30 mouse cellular contexts compared by ENCODE assay signal in the genomic region with DNA sequence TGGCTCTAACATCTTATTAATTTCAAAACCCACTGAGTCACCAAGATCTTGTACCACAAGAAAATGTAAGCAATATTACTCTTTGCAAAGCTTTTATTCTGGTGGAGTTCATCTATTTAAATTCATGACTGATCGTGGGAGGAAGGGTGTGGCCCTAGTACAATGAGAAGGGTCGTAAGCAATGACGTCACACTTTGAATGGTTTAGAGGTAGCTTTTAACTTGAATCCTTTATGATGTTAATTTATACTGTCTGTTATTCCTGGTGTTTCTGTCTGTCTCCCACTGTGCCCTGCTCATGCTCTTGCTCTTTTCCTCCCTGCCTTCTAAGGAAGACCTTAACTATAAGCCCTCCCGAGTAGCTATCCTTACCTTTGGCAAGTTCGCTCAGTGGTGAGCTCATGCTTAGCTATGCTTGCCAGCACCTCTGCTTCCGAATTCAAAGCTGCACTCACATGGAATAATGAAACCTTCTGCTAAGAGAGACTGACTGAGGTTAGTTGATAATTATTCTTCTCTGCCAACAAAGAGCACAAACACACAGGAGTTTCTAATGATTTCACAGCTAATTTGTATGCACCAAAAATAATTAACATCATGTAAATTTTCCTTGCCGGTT.
DNase-seq lines count a peak whose midpoint lies in the region; ATAC-seq and TF ChIP-seq lines count a peak whose summit lies in the region.
"Had no signal": no experiment of that assay in that cellular context is flagged by ENCODE, and none has a peak within 500 bp of the region (broad histone marks: within the 10 kb centered on the region; RNA-seq: fewer than 3 reads in every experiment).

No protein-coding gene starts in this region.

- no peak overlapping the region for H3K4me3 ChIP-seq in midbrain, embryonic 15.5 days
- H3K4me3 ChIP-seq in midbrain, postnatal 0 days (ENCODE audit: low read depth, low read length) = no peak overlapping the region
- no peak overlapping the region for H3K4me3 ChIP-seq in forebrain, embryonic 12.5 days (replicated peaks)
- H3K4me3 ChIP-seq in forebrain, postnatal 0 days (ENCODE audit: low read depth, low read length) = no peak overlapping the region
- no peak overlapping the region for H3K4me3 ChIP-seq in kidney, embryonic 14.5 days (ENCODE audit: low read length)
- H3K4me3 ChIP-seq: heart, embryonic 10.5 days; heart, embryonic 15.5 days; kidney, embryonic 15.5 days; limb, embryonic 13.5 days; lung, embryonic 15.5 days; megakaryocyte, embryonic 14.5 days; neural tube, embryonic 13.5 days had no signal

- H3K36me3 ChIP-seq in midbrain, embryonic 15.5 days (replicated peaks) = no peaks in the 10 kb centered on the region
- H3K36me3 ChIP-seq in midbrain, postnatal 0 days (ENCODE audit: insufficient read depth, low read length) = no peaks in the 10 kb centered on the region
- H3K36me3 ChIP-seq in forebrain, embryonic 12.5 days (replicated peaks) = no peaks in the 10 kb centered on the region
- no peaks in the 10 kb centered on the region for H3K36me3 ChIP-seq in forebrain, postnatal 0 days (ENCODE audit: insufficient read depth)
- H3K36me3 ChIP-seq in kidney, embryonic 14.5 days (ENCODE audit: control insufficient read depth, insufficient read depth, low read length) = no peaks in the 10 kb centered on the region
- H3K36me3 ChIP-seq: heart, embryonic 10.5 days; heart, embryonic 15.5 days; kidney, embryonic 15.5 days; limb, embryonic 13.5 days; lung, embryonic 15.5 days; neural tube, embryonic 13.5 days had no signal

- no peak overlapping the region for H3K9ac ChIP-seq in midbrain, embryonic 15.5 days
- no peak overlapping the region for H3K9ac ChIP-seq in midbrain, postnatal 0 days (replicated peaks; ENCODE audit: low read length, poor library complexity, severe bottlenecking)
- H3K9ac ChIP-seq in forebrain, embryonic 12.5 days = no peak overlapping the region
- no peak overlapping the region for H3K9ac ChIP-seq in forebrain, postnatal 0 days
- no peak overlapping the region for H3K9ac ChIP-seq in kidney, embryonic 14.5 days (ENCODE audit: low read depth, low read length)
- H3K9ac ChIP-seq: heart, embryonic 15.5 days; hindbrain, embryonic 14.5 days; kidney, embryonic 15.5 days; limb, embryonic 13.5 days; lung, embryonic 15.5 days; neural tube, embryonic 13.5 days had no signal

- H3K27me3 ChIP-seq in midbrain, embryonic 15.5 days (replicated peaks) = no peaks in the 10 kb centered on the region
- no peaks in the 10 kb centered on the region for H3K27me3 ChIP-seq in midbrain, postnatal 0 days (ENCODE audit: insufficient read depth, low read length)
- 0 out of 2 replicates have a peak, but pooled peaks cover 5% of the 10 kb centered on the region for H3K27me3 ChIP-seq in forebrain, embryonic 12.5 days
- no peaks in the 10 kb centered on the region for H3K27me3 ChIP-seq in forebrain, postnatal 0 days (ENCODE audit: insufficient read depth, low read length)
- no peaks in the 10 kb centered on the region for H3K27me3 ChIP-seq in kidney, embryonic 14.5 days (ENCODE audit: control insufficient read depth, insufficient read depth, low read length)
- H3K27me3 ChIP-seq: heart, embryonic 15.5 days; kidney, embryonic 15.5 days; limb, embryonic 13.5 days; lung, embryonic 15.5 days; megakaryocyte, embryonic 14.5 days; neural tube, embryonic 13.5 days had no signal

- no peak for TF ChIP-seq CTCF in midbrain, postnatal 0 days (IDR thresholded peaks at IDR 0.05)
- TF ChIP-seq CTCF in forebrain, postnatal 0 days (IDR thresholded peaks at IDR 0.05; ENCODE audit: low read depth) = no peak

- H3K4me2 ChIP-seq in midbrain, embryonic 15.5 days = no peak overlapping the region
- H3K4me2 ChIP-seq in midbrain, postnatal 0 days (ENCODE audit: low read depth, low read length, poor library complexity, severe bottlenecking) = no peak overlapping the region
- no peak overlapping the region for H3K4me2 ChIP-seq in forebrain, embryonic 12.5 days
- H3K4me2 ChIP-seq in forebrain, postnatal 0 days (ENCODE audit: low read depth) = no peak overlapping the region
- no peak overlapping the region for H3K4me2 ChIP-seq in kidney, embryonic 14.5 days (replicated peaks; ENCODE audit: low read depth, low read length)
- H3K4me2 ChIP-seq: heart, embryonic 15.5 days; hindbrain, embryonic 14.5 days; kidney, embryonic 15.5 days; limb, embryonic 13.5 days; liver, embryonic 11.5 days; lung, embryonic 15.5 days; neural tube, embryonic 13.5 days had no signal

- intact Hi-C loops in heart, postnatal 25 days (cut with DNase I) = no loop called here

- no peak; the same call in 1 of the 2 replicates for ATAC-seq in midbrain, embryonic 15.5 days (replicated peaks)
- ATAC-seq in midbrain, postnatal 0 days (ENCODE audit: low FRiP score) = no peak
- peak; percentile 46; the same call in 1 of the 2 replicates for ATAC-seq in forebrain, embryonic 12.5 days (ENCODE audit: low FRiP score)
- ATAC-seq in forebrain, postnatal 0 days = peak; percentile 71
- ATAC-seq in kidney, embryonic 14.5 days (ENCODE audit: low FRiP score, low TSS enrichment) = no peak
- ATAC-seq: activated CD4-positive, CD25-positive, alpha-beta regulatory T cell, adult 4 months; inflammation-experienced regulatory T-cells, adult 6 months had no signal

- DNase-seq in heart, adult 11 months = peak; percentile 31
- no peak for DNase-seq in heart, postnatal 25 days (ENCODE audit: low spot score)
- DNase-seq in midbrain, postnatal 0 days (ENCODE audit: low spot score) = no peak
- DNase-seq in forebrain, postnatal 0 days = peak; percentile 31
- DNase-seq in thymus, postnatal 14 days = no peak
- DNase-seq: adrenal gland, adult 2 months; cerebellum, adult 11 months; cerebellum, adult 9-10 months; cerebellum, postnatal 36 days; heart, postnatal 4 days; kidney, adult 11 months; kidney, postnatal 25 days; lung, postnatal 36 days; right cerebral cortex, postnatal 4 days; thymus, adult 18-20 months had no signal

- H3K9me3 ChIP-seq in midbrain, embryonic 15.5 days = no peaks in the 10 kb centered on the region
- no peaks in the 10 kb centered on the region for H3K9me3 ChIP-seq in midbrain, postnatal 0 days (ENCODE audit: low read length)
- no peaks in the 10 kb centered on the region for H3K9me3 ChIP-seq in forebrain, embryonic 12.5 days
- no peaks in the 10 kb centered on the region for H3K9me3 ChIP-seq in forebrain, postnatal 0 days (ENCODE audit: low read length)
- H3K9me3 ChIP-seq in kidney, embryonic 14.5 days (ENCODE audit: control insufficient read depth, low read length) = no peaks in the 10 kb centered on the region
- H3K9me3 ChIP-seq: heart, embryonic 10.5 days; heart, embryonic 15.5 days; kidney, embryonic 15.5 days; limb, embryonic 13.5 days; lung, embryonic 15.5 days; megakaryocyte, embryonic 14.5 days; neural tube, embryonic 13.5 days had no signal

- WGBS in midbrain, embryonic 15.5 days = 49% methylated on average over 7 of the region's 7 CpGs
- WGBS in midbrain, postnatal 0 days = 48% methylated on average over 7 of the region's 7 CpGs
- WGBS in forebrain, embryonic 12.5 days = 44% methylated on average over 7 of the region's 7 CpGs
- WGBS in forebrain, postnatal 0 days = 15% methylated on average over 7 of the region's 7 CpGs
- 71% methylated on average over 7 of the region's 7 CpGs for WGBS in kidney, embryonic 14.5 days

- no peaks in the 10 kb centered on the region for H3K4me1 ChIP-seq in midbrain, embryonic 15.5 days
- H3K4me1 ChIP-seq in midbrain, postnatal 0 days (ENCODE audit: insufficient read depth, low read length) = no peaks in the 10 kb centered on the region
- H3K4me1 ChIP-seq in forebrain, embryonic 12.5 days = peaks cover 4% of the 10 kb centered on the region; the same call in 1 of the 2 replicates
- H3K4me1 ChIP-seq in forebrain, postnatal 0 days (ENCODE audit: insufficient read depth) = 0 out of 2 replicates have a peak, but pooled peaks cover 3% of the 10 kb centered on the region
- H3K4me1 ChIP-seq in kidney, embryonic 14.5 days (ENCODE audit: control insufficient read depth, insufficient read depth, low read length) = no peaks in the 10 kb centered on the region
- H3K4me1 ChIP-seq: heart, embryonic 10.5 days; heart, embryonic 15.5 days; kidney, embryonic 15.5 days; limb, embryonic 13.5 days; lung, embryonic 15.5 days; megakaryocyte, embryonic 14.5 days; neural tube, embryonic 13.5 days had no signal

- H3K27ac ChIP-seq in midbrain, embryonic 15.5 days = peak overlapping the region; percentile 47; the same call in 1 of the 2 replicates
- no peak overlapping the region for H3K27ac ChIP-seq in midbrain, postnatal 0 days (ENCODE audit: low read depth, low read length)
- H3K27ac ChIP-seq in forebrain, embryonic 12.5 days = no peak overlapping the region
- H3K27ac ChIP-seq in forebrain, postnatal 0 days (ENCODE audit: low read depth, low read length) = no peak overlapping the region
- H3K27ac ChIP-seq in kidney, embryonic 14.5 days (ENCODE audit: low read depth, low read length) = no peak overlapping the region
- H3K27ac ChIP-seq: heart, embryonic 10.5 days; heart, embryonic 15.5 days; hindbrain, embryonic 14.5 days; kidney, embryonic 15.5 days; limb, embryonic 13.5 days; lung, embryonic 15.5 days; neural tube, embryonic 13.5 days; stomach, postnatal 0 days had no signal

Comparison
In these comparisons a context has a peak if more than half of its experiments do, and no peak if none do; other contexts are left out.
1. DNase-seq: peak in heart, adult 11 months (single experiment) and forebrain, postnatal 0 days (single experiment); none in heart, postnatal 25 days (single experiment), midbrain, postnatal 0 days (single experiment) and thymus, postnatal 14 days (single experiment).
2. ATAC-seq: peak in forebrain, embryonic 12.5 days (single experiment) and forebrain, postnatal 0 days (single experiment); none in midbrain, embryonic 15.5 days (single experiment), midbrain, postnatal 0 days (single experiment) and kidney, embryonic 14.5 days (single experiment).